Mouse (Mus musculus) liver, postnatal 0 days (tissue): Measurements from ENCODE around the gene Fbxo10. TPM values are rescaled to one million over a fixed set of nuclear protein-coding genes. Genes with fewer than 3 reads are reported as not detected.
A peak's percentile ranks its signal among the peaks of the same experiment; 100 is the strongest.

Source experiments
- ATAC-seq: fragments of 200-750 bp; cut with Nextera tagmentation; 2 replicates; pipeline ENCODE4 v1.8.0; 2017; ENCODE audit warnings: mild to moderate bottlenecking, moderate library complexity
- DNase-seq: peaks from one replicate; pipeline ENCODE4 v3.0.0-alpha.2; 2016
- H3K27ac ChIP-seq: fragments of 300-500 bp; sonication (generic); 2 replicates; pipeline ENCODE4 v1.5.1; 2014; ENCODE audit warnings: antibody characterized with exemption, moderate library complexity, mild to moderate bottlenecking, low read depth
- H3K27me3 ChIP-seq: fragments of 300-500 bp; sonication (generic); 2 replicates; pipeline ENCODE4 v1.6.1; 2014; ENCODE audit warnings: low read length, control low read depth, mixed read lengths; ENCODE audit not compliant: insufficient read depth
- H3K36me3 ChIP-seq: fragments of 300-500 bp; sonication (generic); replicated peaks from 2 replicates; pipeline ENCODE4 v1.6.1; 2014; ENCODE audit warnings: mild to moderate bottlenecking, control low read depth, low read length, moderate library complexity, mixed read lengths; ENCODE audit not compliant: insufficient read depth
- H3K4me1 ChIP-seq: fragments of 300-500 bp; sonication (generic); 2 replicates; pipeline ENCODE4 v1.6.1; 2014; ENCODE audit warnings: antibody characterized with exemption, mild to moderate bottlenecking, control low read depth; ENCODE audit not compliant: insufficient read depth
- H3K4me2 ChIP-seq: fragments of 300-500 bp; sonication (generic); 2 replicates; pipeline ENCODE4 v1.6.1; 2014; ENCODE audit warnings: low read depth, mild to moderate bottlenecking, low read length, moderate library complexity, mixed read lengths
- H3K4me3 ChIP-seq: fragments of 300-500 bp; sonication (generic); 2 replicates; pipeline ENCODE4 v1.5.1; 2014; ENCODE audit warnings: low read depth, low read length
- H3K9ac ChIP-seq: fragments of 300-500 bp; sonication (generic); replicated peaks from 2 replicates; pipeline ENCODE4 v1.6.1; 2014; ENCODE audit warnings: mild to moderate bottlenecking, moderate library complexity
- H3K9me3 ChIP-seq: fragments of 300-500 bp; sonication (generic); 2 replicates; pipeline ENCODE4 v1.6.1; 2016; ENCODE audit warnings: mild to moderate bottlenecking, control low read depth, low read length, mixed read lengths
- CTCF ChIP-seq: sonication (generic); IDR thresholded peaks from 2 replicates; pipeline ENCODE4 v1.5.1; 2016; ENCODE audit warnings: antibody characterized with exemption, low read depth
- EP300 ChIP-seq: IDR thresholded peaks from 2 replicates; pipeline ENCODE4 v1.6.1; 2016; ENCODE audit warnings: antibody characterized with exemption, low read depth, mild to moderate bottlenecking
- WGBS: fragments of 180-500 bp; shearing (Covaris S2); extraction: QIAGEN DNeasy Blood & Tissue Kit; methylation state at CpG from one replicate; pipeline ENCODE4 v1.1.7; 2014; ENCODE audit not compliant: insufficient replicate concordance; 5-methylcytosine and 5-hydroxymethylcytosine counted together
- polyA plus RNA-seq: library from polyadenylated mRNA; unstranded; fragments of >200 nt; fragmentation: Nextera tagmentation; extraction: Ambion mirVana; gene quantifications from 2 replicates; pipeline ENCODE4 v1.2.1, GENCODE M21; 2015

Fbxo10 gene
- polyA plus RNA-seq, 1 experiment from 2014 or later: 2.0 TPM

GRCm38 (mm10) chr4:45026459-45026858, 57.9 kb downstream of the Fbxo10 start:
- DNase-seq: no peak
- no peak overlapping the region for H3K4me3 ChIP-seq
- no peaks in the 10 kb centered on the region for H3K4me1 ChIP-seq
- WGBS: 85% methylated on average over 4 of the region's 4 CpGs
- no peaks in the 10 kb centered on the region for H3K27me3 ChIP-seq
- peaks cover 17% of the 10 kb centered on the region for H3K36me3 ChIP-seq
- TF ChIP-seq CTCF (no peak), EP300 (no peak)
- H3K9me3 ChIP-seq: no peaks in the 10 kb centered on the region
- H3K4me2 ChIP-seq: no peak overlapping the region
- H3K9ac ChIP-seq: no peak overlapping the region
- no peak for ATAC-seq
- no peak overlapping the region for H3K27ac ChIP-seq

GRCm38 (mm10) chr4:45019009-45019408, 65.4 kb downstream of the Fbxo10 start:
- Histone ChIP-seq H3K27me3 (no peaks in the 10 kb centered on the region), H3K9me3 (no peaks in the 10 kb centered on the region), H3K4me1 (peaks cover 14% of the 10 kb centered on the region), H3K4me2 (peak overlapping the region; percentile 88), H3K9ac (peak overlapping the region; percentile 65), H3K4me3 (peak overlapping the region; percentile 84), H3K36me3 (peaks cover 2% of the 10 kb centered on the region; the same call in 1 of the 2 replicates), H3K27ac (no peak overlapping the region)
- TF ChIP-seq CTCF (no peak), EP300 (no peak)
- no peak for DNase-seq
- peak; percentile 24; the same call in 1 of the 2 replicates for ATAC-seq
- WGBS: 3% methylated on average over 14 of the region's 14 CpGs

DNA sequence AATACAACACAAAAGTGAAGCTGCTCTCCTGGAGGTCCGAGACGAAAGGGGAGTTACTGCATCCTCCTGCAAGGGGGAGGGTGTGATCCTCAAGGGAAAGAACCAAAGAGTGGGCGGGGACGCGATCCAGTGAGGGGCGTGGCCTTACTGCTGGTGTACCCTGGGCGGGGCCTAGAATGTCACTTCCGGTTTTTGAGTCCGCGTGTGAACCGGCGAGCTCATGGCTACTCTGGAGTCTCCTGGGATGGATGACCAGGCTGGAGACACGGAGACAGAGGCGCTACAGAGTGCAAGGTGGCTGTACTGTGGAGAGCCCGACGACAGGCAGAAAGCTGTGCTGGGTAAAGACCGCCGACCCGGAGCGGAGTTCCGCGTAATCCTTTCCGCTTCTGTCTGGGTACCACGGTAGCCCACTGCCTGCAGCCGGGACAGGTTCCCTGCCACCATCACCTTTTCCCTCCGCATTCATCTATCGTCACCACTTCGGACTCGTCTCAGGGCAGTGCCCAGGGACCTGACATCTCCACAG, 65.9 kb downstream of the Fbxo10 start, which contains the start of gene Polr1e:
TSS of gene Polr1e (plus strand) at position 132 of the 529 bp plus-strand sequence.
- Histone ChIP-seq H3K27me3 (no peaks in the 10 kb centered on the region), H3K27ac (no peak within 1 kb of the TSS), H3K36me3 (no peaks in the 10 kb centered on the region; the same call in 1 of the 2 replicates), H3K4me3 (peak within 1 kb of the TSS; percentile 84), H3K9me3 (no peaks in the 10 kb centered on the region), H3K4me2 (peak within 1 kb of the TSS; percentile 88), H3K9ac (peak within 1 kb of the TSS; percentile 65), H3K4me1 (peaks cover 18% of the 10 kb centered on the region)
- DNase-seq (peak; percentile 96), ATAC-seq (peak; percentile 89)
- no peak for TF ChIP-seq CTCF
- no peak for TF ChIP-seq EP300
- WGBS: under 1% methylated on average over 29 of the region's 29 CpGs

DNA sequence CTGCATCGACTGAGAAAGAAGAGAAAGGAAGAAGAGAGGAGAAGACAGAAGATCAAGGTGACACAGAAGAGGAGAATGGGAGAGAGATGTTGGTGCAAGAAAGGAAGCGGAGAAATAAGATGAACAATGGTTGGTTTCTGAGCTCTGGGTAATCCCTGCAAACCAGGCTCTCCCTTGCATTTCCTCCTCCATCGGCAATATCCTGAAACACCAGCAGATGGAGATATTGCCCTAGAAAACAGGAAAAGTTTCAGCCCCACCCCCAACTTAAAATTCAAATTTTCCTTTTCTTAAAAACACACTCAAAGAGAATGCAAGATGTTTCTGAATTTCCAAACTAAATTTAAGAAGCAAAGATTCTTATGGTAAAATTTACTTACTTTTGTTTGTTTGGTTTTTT, 68.8 kb downstream of the Fbxo10 start:
- H3K27ac ChIP-seq: no peak overlapping the region
- ATAC-seq (no peak), DNase-seq (peak; percentile 53)
- 13% methylated on average over 3 of the region's 3 CpGs for WGBS
- no peak overlapping the region for H3K4me2 ChIP-seq
- no peak overlapping the region for H3K4me3 ChIP-seq
- H3K9ac ChIP-seq: no peak overlapping the region
- H3K36me3 ChIP-seq: no peaks in the 10 kb centered on the region
- H3K9me3 ChIP-seq: no peaks in the 10 kb centered on the region
- TF ChIP-seq CTCF (peak; percentile 80), EP300 (no peak)
- no peaks in the 10 kb centered on the region for H3K27me3 ChIP-seq
- peaks cover 26% of the 10 kb centered on the region for H3K4me1 ChIP-seq

DNA sequence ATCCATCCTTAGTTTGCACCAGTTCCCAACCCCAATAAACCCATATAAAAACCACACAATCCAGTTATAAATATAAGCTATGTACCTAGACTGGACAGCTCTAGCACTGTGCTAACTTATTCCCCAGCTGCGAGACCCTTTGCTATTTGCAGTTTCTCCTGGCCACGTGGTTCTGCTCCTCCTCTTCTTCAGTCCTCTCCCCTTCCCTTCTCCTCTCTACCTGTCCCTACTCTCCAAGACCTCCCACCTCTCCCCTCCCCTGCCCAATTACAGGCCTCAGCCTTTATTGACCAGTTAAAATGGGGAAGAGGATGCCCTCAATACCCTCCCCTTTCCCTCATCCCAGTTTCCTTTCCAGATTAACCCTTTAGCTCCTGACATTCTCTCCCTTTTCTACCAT, 70.9 kb downstream of the Fbxo10 start:
- H3K4me3 ChIP-seq: peak overlapping the region; percentile 84
- 3% methylated on average over 2 of the region's 2 CpGs for WGBS
- 0 out of 2 replicates have a peak, but pooled peaks have one; percentile 9 for TF ChIP-seq EP300
- TF ChIP-seq CTCF: no peak
- H3K4me1 ChIP-seq: peaks cover 28% of the 10 kb centered on the region
- ATAC-seq (no peak), DNase-seq (peak; percentile 19)
- H3K27ac ChIP-seq: peak overlapping the region; percentile 100
- no peaks in the 10 kb centered on the region for H3K9me3 ChIP-seq
- no peaks in the 10 kb centered on the region for H3K27me3 ChIP-seq
- peak overlapping the region; percentile 86 for H3K9ac ChIP-seq
- H3K4me2 ChIP-seq: peak overlapping the region; percentile 82
- H3K36me3 ChIP-seq: no peaks in the 10 kb centered on the region

- under 1% methylated on average over 13 of the region's 13 CpGs for WGBS
- Histone ChIP-seq H3K4me3 (peak overlapping the region; percentile 84), H3K9me3 (no peaks in the 10 kb centered on the region), H3K36me3 (no peaks in the 10 kb centered on the region), H3K4me2 (peak overlapping the region; percentile 82), H3K9ac (peak overlapping the region; percentile 86), H3K27ac (peak overlapping the region; percentile 100), H3K4me1 (peaks cover 25% of the 10 kb centered on the region), H3K27me3 (no peaks in the 10 kb centered on the region)
- ATAC-seq (no peak), DNase-seq (no peak)
- peak; percentile 13; the same call in 1 of the 2 replicates for TF ChIP-seq EP300
- no peak for TF ChIP-seq CTCF
Measured at GRCm38 (mm10) chr4:45013031-45013431, 71.4 kb downstream of the Fbxo10 start.
